Mouse (Mus musculus) MEL-GATA-1-ER (cell line): ENCODE data around the gene Fmnl1.

Experiments used
- DNase-seq: peaks from one replicate; pipeline ENCODE4 v3.0.0-alpha.2; 2012; ENCODE audit warnings: low read depth; ENCODE audit errors: extremely low read depth

Gene Fmnl1

DNA sequence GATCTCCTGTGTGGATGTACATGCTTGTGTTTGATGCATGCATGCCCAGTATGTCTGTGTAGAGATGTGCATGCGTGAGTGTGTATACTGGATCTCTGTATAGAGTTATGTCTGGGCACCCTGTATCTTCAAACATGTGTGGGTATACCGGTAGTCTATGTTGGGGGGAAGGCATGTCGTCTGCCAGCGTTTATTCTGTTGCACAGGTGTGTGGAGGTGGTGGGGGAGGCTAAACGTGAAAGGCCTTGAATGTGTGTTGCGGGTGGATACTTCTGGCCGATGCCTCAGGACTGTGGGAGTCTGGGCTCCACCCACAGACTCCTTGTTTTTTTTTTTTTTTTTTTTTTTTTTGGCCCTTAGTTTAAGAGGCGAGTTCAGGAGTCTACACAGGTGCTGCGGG, 10.4 kb downstream of the Fmnl1 start:
- DNase-seq = no peak

DNA sequence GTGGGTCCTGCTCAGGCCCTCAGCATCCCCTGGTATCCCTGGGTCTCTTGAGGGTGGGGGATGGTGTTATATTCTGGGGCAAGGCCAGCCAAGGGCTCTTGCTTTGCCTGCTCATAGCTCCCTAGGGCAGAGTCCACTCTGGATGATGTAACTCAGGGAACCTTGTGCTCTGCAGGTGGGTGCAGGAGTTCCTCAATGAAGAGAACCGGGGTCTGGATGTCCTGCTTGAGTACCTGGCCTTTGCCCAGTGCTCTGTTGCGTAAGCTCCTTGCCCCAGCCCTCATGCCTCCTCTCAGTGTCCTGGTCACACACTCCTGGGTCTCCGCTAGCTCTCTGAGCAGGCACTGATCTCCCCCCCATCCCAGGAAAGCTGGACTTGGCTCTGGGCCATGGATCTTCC, 11.0 kb downstream of the Fmnl1 start:
- no peak for DNase-seq

DNA sequence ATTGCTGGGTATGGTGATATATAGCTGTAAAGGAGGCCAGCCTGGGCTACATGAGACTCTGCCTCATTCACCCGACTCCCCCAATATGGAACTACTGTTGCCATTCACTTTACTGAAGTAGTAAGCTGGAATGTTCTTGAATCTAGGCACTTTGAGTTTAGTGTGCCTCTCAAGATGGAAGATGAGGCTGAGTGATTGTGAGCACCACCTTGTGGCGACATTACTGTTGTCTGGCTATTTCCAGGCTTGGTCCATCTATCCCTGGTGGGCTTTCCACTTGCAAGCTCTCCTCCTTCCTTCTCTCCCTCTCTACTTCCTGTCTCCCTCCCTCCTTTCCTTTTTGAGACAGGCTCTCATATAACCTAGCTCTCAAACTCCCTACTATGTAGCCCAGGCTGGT, 14.0 kb downstream of the Fmnl1 start:
- no peak for DNase-seq

DNA sequence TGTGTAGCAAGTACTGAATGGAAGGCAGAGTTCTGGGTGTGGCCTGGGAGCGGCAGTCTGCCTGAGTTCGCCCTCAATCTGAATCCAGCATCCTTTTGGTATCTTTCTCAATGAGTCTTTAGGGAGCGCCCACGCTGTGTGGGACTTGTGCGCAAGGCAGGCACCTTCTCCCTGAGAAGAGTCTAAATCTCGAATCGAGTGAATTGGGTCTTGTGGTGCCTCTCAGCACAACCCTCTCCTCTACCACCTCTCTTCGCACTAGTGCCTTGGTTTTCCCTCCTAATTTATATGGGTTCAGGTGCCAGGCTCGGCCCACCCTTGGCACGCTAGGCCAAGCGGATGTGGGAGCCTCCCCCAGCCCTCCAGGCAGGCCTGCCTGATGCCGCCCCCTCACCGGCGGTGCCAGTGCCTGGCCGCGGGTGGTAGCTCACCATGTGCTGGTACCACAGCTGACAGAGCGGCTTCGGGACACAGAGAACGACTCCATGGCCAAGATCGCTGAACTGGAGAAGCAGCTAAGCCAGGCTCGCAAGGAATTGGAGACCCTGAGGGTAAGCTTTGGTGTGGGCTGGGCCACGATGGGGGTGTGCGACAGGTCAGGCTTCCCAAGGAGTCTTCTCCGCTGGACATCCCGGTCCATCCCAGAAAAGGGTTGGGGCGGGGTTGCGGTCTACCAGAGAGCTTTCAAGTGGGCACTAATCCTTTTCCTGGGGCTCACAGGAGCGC, 21.5 kb downstream of the Fmnl1 start:
- no peak for DNase-seq

DNA sequence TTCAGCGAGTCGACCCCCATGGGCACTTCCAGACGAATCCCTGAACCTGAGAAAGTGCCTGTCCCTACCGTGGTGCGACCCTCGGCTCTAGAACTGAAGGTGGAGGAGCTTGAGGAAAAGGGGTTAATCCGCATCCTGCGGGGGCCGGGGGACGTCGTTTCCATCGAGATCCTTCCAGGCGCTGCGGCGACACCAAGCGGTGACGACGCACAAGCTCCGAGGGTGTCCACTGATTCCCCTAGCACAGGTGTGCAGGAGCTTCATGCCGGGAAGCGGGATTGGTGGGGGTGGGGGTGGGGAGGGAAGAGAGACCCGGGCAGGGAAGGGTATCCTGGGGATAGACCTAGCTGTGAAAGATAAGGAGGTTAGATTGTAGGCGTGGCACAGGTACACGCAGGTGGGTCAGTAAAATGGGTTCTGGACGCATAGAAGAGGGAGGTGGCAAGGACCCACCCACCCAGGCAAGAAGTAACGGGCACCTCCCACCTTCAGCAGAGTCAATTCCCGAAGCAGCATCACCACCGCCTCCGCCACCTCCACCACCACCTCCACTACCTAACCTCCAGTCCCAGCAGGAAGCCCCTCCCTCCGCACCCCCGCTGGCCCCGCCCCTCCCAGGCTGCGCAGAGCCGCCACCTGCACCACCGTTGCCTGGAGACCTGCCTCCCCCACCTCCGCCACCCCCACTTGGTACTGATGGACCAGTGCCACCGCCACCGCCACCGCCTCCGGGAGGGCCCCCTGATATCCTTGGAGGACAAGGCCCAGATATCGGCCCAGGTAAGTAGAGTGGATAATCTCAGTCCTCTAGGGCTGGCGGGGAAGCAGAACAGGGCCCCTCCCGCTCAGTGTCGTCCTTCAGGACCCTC, 22.3 kb downstream of the Fmnl1 start:
- DNase-seq = no peak

- DNase-seq = no peak
Observed at GRCm38 (mm10) chr11:103193825-103194168, 22.9 kb downstream of the Fmnl1 start.

GRCm38 (mm10) chr11:103195236-103195635, 24.3 kb downstream of the Fmnl1 start:
- no peak for DNase-seq

DNA sequence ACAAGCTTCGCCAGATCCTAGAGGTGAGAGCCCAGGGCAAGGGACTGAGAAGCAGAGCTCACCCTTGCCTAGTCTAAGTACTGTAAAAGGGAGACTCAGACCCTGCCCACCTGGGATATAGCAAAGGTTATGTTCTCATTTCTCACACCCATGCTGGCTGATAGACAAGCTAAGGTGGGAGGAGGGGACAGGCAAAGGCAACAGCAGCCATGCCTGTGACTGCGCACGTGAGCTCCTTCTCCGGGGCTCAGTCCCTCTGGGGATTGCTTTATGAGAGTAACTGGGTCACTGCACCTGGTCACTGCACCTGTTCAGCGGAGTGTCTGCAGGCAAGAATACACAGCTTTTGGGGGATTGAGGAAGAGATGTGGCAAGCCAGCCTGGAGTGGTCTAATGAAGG, 24.7 kb downstream of the Fmnl1 start:
- no peak for DNase-seq

DNA sequence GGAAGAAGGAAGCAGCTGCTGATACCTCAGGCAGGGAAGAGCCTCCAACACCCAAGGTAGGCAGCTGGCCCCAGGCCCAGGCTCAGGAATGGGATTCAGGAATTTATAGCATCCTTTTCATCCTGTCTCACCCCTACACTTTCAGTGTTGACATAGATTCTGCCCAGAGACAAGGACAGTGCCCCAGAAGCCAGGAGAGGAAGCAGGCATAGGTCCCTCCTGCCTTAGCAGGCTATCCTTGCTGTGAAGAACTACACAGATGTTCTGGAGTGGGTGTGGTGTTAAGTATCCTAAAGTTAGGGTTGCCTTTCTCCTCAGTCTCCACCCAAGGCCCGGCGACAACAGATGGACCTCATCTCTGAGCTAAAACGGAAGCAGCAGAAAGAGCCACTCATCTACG, 26.4 kb downstream of the Fmnl1 start:
- no peak for DNase-seq

DNA sequence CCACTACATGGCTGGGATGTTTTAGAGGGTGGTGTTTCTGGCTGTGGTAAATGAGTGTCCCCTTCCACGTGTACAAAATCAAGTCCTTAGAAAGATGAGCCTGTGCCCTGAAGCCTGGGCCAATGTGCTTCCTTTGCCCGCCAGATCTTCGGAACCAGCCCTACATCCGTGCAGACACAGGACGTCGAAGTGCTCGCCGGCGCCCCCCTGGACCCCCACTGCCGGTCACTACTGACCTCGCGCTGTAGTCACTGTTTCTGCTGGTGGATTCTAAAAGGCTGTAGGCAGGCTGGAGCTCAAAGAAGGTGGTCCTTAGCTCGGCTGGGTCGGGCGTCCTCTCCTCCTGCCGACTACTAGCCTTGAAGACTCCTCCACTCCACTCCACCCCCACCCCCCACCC, 27.4 kb downstream of the Fmnl1 start:
- DNase-seq = no peak

GRCm38 (mm10) chr11:103198911-103199803, 28.2 kb downstream of the Fmnl1 start:
- DNase-seq = no peak

DNA sequence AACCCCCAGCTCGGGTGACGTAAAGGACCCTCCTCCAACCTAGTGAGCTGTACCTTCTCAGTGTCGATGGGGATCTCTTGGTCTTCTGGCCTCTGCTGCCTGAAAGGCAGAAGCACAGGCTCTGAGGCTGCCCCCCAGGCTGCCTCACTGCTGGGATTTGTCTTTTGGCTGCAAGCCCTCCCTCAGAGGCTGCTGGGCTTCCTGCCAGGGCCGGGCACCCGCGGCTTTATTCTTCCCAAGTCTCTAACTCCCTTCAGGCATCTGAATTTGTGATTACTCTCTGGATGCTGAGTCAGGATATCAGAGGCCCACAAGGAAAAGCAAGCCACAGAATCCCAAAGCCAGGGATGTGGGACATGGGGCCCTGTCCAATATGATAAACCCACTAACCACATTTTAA, 30.8 kb downstream of the Fmnl1 start:
- no peak for DNase-seq

DNA sequence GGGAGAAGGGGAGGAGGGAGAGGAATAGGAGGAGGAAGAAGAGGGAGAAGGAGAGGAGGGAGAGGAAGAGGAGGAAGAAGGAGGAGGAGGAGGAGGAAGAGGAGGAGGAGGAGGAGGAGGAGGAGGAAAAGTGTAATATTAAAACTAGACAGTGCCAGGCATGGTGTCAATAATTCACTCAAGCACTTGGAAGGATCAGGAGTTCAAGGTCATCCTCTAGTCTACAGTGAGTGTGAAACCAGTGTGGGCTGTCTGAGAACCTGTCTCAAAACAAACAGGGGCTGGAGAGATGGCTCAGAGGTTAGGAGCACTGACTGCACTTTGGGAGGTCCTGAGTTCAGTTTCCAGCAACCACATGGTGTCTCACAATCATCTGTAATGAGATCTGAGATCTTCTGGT, 31.5 kb downstream of the Fmnl1 start:
- DNase-seq = no peak

GRCm38 (mm10) chr11:103206203-103206602, 35.3 kb downstream of the Fmnl1 start:
- DNase-seq = no peak

DNA sequence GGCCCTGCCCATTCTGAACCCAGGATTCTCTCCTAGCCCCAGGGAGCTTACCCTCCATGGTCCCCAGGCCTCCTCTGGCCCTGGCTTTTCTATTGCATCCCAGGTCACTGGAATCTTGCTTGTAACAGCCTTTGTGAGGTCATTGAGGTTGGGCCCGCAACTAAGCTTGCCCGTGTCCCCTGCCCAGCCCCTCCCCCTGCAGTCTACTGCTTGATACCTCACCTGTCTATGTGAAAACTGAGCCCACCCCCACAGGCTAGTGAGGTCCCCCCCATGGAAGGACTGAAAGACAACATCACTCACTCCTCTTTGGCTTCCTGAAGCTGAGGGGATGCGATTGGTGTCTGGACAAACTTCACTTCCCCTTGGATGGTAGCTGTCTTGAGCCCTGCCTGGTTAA, 37.6 kb downstream of the Fmnl1 start, which contains the start of gene 1700023F06Rik:
TSS of gene 1700023F06Rik (minus strand) at position 101 of the 400 bp plus-strand sequence.
- DNase-seq = no peak

DNA sequence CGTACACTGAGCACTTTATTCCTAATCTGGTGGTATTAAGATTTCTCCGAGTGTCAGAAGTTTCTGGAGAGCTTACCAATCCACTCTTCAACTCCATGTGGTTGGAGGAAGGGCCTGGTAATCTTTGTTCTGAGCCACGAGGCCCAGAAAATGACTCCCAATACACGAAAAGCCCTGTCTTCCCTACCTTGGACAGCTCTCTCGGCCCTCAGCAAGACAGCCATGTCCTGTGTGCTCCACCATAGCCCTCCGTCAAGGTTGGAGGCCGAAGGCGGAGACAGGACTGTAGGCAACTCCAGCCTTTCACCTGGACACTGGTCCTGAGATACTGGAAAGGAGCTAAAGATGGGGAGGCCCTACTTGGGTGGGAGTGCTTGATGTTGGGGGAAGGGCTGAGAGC, 39.4 kb downstream of the Fmnl1 start:
- no peak for DNase-seq

DNA sequence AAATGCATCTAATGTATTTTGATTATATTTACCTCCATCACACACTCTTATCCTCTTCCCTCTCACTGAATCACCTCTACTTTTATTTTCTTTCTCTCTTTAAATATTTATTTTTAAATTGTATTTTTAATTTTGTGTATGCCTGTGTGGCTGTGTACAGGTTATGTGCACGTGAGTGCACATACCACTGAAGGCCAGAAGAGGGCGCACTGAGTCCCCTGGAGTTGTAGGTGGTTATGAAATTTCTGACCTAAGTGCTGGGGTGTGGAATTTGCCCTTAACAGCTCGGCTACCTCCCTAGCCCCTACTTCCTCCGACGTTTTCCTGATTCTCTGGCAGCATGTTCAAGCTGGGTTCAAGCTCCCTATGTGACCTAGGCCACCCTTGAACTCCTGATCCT, 42.8 kb downstream of the Fmnl1 start:
- no peak for DNase-seq

GRCm38 (mm10) chr11:103215355-103215754, 44.4 kb downstream of the Fmnl1 start:
- peak; percentile 58 for DNase-seq

GRCm38 (mm10) chr11:103217790-103218516, 47.0 kb downstream of the Fmnl1 start, which contains the start of gene Spata32:
Gene Spata32, minus strand, starts transcription at chr11:103218432.
- DNase-seq = no peak

DNA sequence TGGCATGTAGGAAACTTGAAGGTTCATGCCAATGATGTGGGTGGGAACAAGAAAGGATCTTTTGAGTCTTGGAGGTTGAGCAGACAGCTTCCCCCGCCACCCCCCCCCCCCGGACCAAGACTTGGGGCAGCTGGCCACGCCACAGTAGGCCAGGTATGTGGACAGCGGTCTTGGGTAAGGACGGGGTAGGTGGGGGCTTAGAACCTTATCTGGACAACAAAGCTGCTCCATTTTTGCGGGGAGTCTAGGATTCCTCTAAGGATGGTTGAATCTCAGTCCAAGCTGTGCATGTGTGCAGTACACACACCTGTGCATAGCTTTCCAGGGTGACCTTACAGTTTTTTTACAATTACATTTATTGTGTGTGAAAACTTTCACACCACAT, 47.6 kb downstream of the Fmnl1 start:
- no peak for DNase-seq

GRCm38 (mm10) chr11:103219259-103219658, 48.4 kb downstream of the Fmnl1 start:
- DNase-seq = no peak
